Mouse (Mus musculus): ENCODE results near the gene Gpr137c.

GRCm38 (mm10) chr14:45275816-45276215 lies 56.3 kb downstream of the Gpr137c start:
- TF ChIP-seq CTCF (IDR thresholded peaks at IDR 0.05; ENCODE audit: control insufficient read depth, insufficient read depth, low read length) = no peak
- no peak for TF ChIP-seq POLR2A (IDR thresholded peaks at IDR 0.05; ENCODE audit: borderline replicate concordance, control insufficient read depth, low read depth, low read length)
